Mouse (Mus musculus) kidney, adult 2 months (tissue): ENCODE data around the gene Ece2. TPM values are rescaled to one million over a fixed set of nuclear protein-coding genes. Genes with fewer than 3 reads are reported as not detected.

Experiments used
- DNase-seq: peaks from one replicate; pipeline ENCODE4 v3.0.0; 2021
- H3K27ac ChIP-seq: fragments of 200-500 bp; 2 replicates; pipeline ENCODE4 v1.5.1; 2012; ENCODE audit warnings: low read depth, low read length, control low read depth, inconsistent platforms; ENCODE audit not compliant: insufficient read depth
- H3K27me3 ChIP-seq: fragments of 200-500 bp; replicated peaks from 2 replicates; pipeline ENCODE4 v1.6.1; 2012; ENCODE audit warnings: mild to moderate bottlenecking, moderate library complexity, low read length, inconsistent platforms; ENCODE audit not compliant: control insufficient read depth, insufficient read depth
- H3K36me3 ChIP-seq: fragments of 200-500 bp; 2 replicates; pipeline ENCODE4 v1.6.1; 2012; ENCODE audit warnings: mild to moderate bottlenecking, moderate library complexity, low read length, inconsistent platforms; ENCODE audit not compliant: control insufficient read depth, insufficient read depth
- H3K4me1 ChIP-seq: fragments of 200-500 bp; 2 replicates; pipeline ENCODE4 v1.6.1; 2011; ENCODE audit warnings: low read length; ENCODE audit not compliant: control insufficient read depth, insufficient read depth
- H3K4me3 ChIP-seq: fragments of 200-500 bp; 2 replicates; pipeline ENCODE4 v1.5.1; 2011; ENCODE audit warnings: mild to moderate bottlenecking, low read depth, low read length, control low read depth; ENCODE audit not compliant: insufficient read depth
- CTCF ChIP-seq: fragments of 200-500 bp; conservative IDR thresholded peaks from 2 replicates; pipeline ENCODE4 v1.5.1; 2011; ENCODE audit warnings: low read depth, mild to moderate bottlenecking, control low read depth, low read length, moderate library complexity, mixed read lengths; ENCODE audit not compliant: insufficient read depth, insufficient read length
- POLR2A ChIP-seq: fragments of 200-500 bp; IDR thresholded peaks from one replicate; pipeline ENCODE4 v1.6.1; 2011; ENCODE audit warnings: low read depth, low read length, control low read depth
- WGBS: fragments of 180-500 bp; shearing (Covaris S2); methylation state at CpG from one replicate; pipeline ENCODE4 v1.1.7; 2018; 5-methylcytosine and 5-hydroxymethylcytosine counted together
- polyA plus RNA-seq: library from polyadenylated mRNA; depleted of rRNA; stranded (reverse); fragments of >200 nt; gene quantifications from 2 replicates; pipeline ENCODE4 v1.2.3, GENCODE M21; 2012

The Ece2 gene
- polyA plus RNA-seq, 1 experiment = not detected

DNA sequence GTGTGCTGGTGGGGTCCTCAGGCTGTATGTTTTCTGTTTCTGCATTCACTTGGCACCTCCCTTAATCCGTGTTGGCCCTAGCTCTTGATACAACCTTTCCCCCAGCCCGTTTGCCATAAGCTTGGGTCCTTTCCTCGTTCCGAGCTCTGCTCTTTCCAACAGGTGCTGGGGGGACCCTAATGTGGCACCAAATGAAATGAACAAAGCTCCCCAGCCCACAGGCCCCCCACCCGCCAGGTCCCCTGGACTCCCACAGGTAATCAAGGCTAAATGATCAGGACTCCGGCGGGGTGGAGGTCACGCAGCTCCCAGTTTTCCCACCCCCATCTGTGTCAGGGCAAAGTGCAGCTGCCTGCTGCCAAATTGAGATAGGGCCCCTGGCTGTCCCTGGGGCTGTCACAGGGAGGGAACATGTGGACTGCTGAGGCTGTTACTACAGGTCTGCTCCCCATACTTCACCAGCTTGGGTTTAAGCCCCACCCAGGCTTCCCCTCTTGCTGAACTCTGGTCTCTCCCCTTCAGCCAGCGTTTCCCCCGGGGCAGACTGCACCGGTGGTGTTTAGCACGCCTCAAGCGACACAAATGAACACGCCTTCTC, 44.2 kb downstream of the Ece2 start:
- TF ChIP-seq POLR2A (no peak), CTCF (no peak)
- H3K27me3 ChIP-seq = no peaks in the 10 kb centered on the region
- H3K36me3 ChIP-seq = peaks cover 5% of the 10 kb centered on the region
- H3K27ac ChIP-seq = peak overlapping the region; percentile 67
- peak overlapping the region; percentile 98 for H3K4me3 ChIP-seq
- peak; percentile 79 for DNase-seq
- H3K4me1 ChIP-seq = peaks cover 5% of the 10 kb centered on the region; the same call in 1 of the 2 replicates
- 2% methylated on average over 14 of the region's 14 CpGs for WGBS

GRCm38 (mm10) chr16:20675213-20675612, 45.6 kb downstream of the Ece2 start:
- WGBS = 81% methylated on average over 6 of the region's 6 CpGs
- DNase-seq = no peak
- H3K27ac ChIP-seq = no peak overlapping the region
- TF ChIP-seq CTCF (no peak), POLR2A (no peak)
- H3K4me3 ChIP-seq = no peak overlapping the region
- H3K4me1 ChIP-seq = peaks cover 5% of the 10 kb centered on the region; the same call in 1 of the 2 replicates
- no peaks in the 10 kb centered on the region for H3K27me3 ChIP-seq
- H3K36me3 ChIP-seq = peaks cover 8% of the 10 kb centered on the region

- WGBS = 79% methylated on average over 4 of the region's 4 CpGs
- TF ChIP-seq CTCF = no peak
- no peak for TF ChIP-seq POLR2A
- Histone ChIP-seq H3K27me3 (no peaks in the 10 kb centered on the region), H3K36me3 (peaks cover 18% of the 10 kb centered on the region), H3K4me1 (peaks cover 5% of the 10 kb centered on the region; the same call in 1 of the 2 replicates), H3K4me3 (no peak overlapping the region), H3K27ac (no peak overlapping the region)
- no peak for DNase-seq
Measured at GRCm38 (mm10) chr16:20676702-20677101, 47.1 kb downstream of the Ece2 start.

- peaks cover 5% of the 10 kb centered on the region; the same call in 1 of the 2 replicates for H3K4me1 ChIP-seq
- peaks cover 21% of the 10 kb centered on the region for H3K36me3 ChIP-seq
- whole genome bisulfite sequencing = 78% methylated on average over 5 of the region's 5 CpGs
- no peak overlapping the region for H3K4me3 ChIP-seq
- TF ChIP-seq CTCF (no peak), POLR2A (no peak)
- H3K27me3 ChIP-seq = no peaks in the 10 kb centered on the region
- DNase-seq = no peak
- H3K27ac ChIP-seq = no peak overlapping the region
Measured at GRCm38 (mm10) chr16:20677380-20677779, 47.8 kb downstream of the Ece2 start.

- TF ChIP-seq POLR2A (no peak), CTCF (no peak)
- H3K27me3 ChIP-seq = no peaks in the 10 kb centered on the region
- peak; percentile 92 for DNase-seq
- no peak overlapping the region for H3K27ac ChIP-seq
- no peak overlapping the region for H3K4me3 ChIP-seq
- H3K4me1 ChIP-seq = peaks cover 5% of the 10 kb centered on the region; the same call in 1 of the 2 replicates
- WGBS = 44% methylated on average over 10 of the region's 10 CpGs
- H3K36me3 ChIP-seq = peaks cover 22% of the 10 kb centered on the region
Measured at GRCm38 (mm10) chr16:20677974-20678675, 48.5 kb downstream of the Ece2 start.

- 76% methylated on average over 3 of the region's 3 CpGs for WGBS
- DNase-seq = no peak
Measured at GRCm38 (mm10) chr16:20690774-20691173, 61.1 kb downstream of the Ece2 start.

GRCm38 (mm10) chr16:20691617-20692016, 62.0 kb downstream of the Ece2 start:
- H3K4me3 ChIP-seq = no peak overlapping the region
- no peak for TF ChIP-seq CTCF
- DNase-seq = no peak
- H3K36me3 ChIP-seq = peaks cover 14% of the 10 kb centered on the region
- no peaks in the 10 kb centered on the region for H3K4me1 ChIP-seq
- no peak overlapping the region for H3K27ac ChIP-seq
- WGBS = 48% methylated on average over 1 of the region's 1 CpGs
- no peaks in the 10 kb centered on the region for H3K27me3 ChIP-seq

More at GRCm38 (mm10) chr16:20690774-20691173, 61.1 kb downstream of the Ece2 start:
- Histone ChIP-seq H3K27ac (no peak overlapping the region), H3K4me3 (no peak overlapping the region), H3K27me3 (no peaks in the 10 kb centered on the region), H3K4me1 (no peaks in the 10 kb centered on the region), H3K36me3 (peaks cover 17% of the 10 kb centered on the region)
- TF ChIP-seq POLR2A (no peak), CTCF (no peak)
